Mouse (Mus musculus) bone marrow macrophage, adult 2 months (primary cell): ENCODE results near the gene Nphp3.

Experiments used
- CTCF ChIP-seq: IDR thresholded peaks from 2 replicates; pipeline ENCODE4 v1.5.1; 2012; ENCODE audit warnings: low read depth, mild to moderate bottlenecking, low read length, moderate library complexity
- POLR2A ChIP-seq: IDR thresholded peaks from 2 replicates; pipeline ENCODE4 v1.6.1; 2012; ENCODE audit warnings: mild to moderate bottlenecking, low read depth, low read length, borderline replicate concordance

DNA sequence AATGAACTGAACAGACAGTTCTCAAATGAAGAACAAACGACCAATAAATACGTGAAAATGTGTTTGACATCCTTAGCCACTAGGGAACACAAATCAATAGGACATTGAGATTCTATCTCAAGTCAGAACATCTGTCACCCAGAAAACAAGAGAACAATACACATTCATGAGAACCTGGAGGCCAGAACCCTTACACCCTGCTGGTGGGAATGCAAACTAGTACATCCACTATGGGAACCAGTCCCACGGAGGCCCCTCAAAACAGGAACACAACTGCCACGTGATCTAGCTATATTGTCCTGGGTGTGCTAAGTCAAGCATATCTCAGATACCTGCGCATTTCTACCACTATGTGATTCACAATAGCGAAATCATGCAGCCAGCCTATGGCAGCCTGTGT lies 43.6 kb upstream of the Nphp3 start:
- no peak for TF ChIP-seq POLR2A
- no peak for TF ChIP-seq CTCF
